Mouse (Mus musculus) CD4-positive helper T cell, adult 2 months (primary cell): ENCODE results near the gene Lrrc4.
A peak's percentile ranks its signal among the peaks of the same experiment; 100 is the strongest.

Experiments
- DNase-seq: peaks from one replicate; pipeline ENCODE4 v3.0.0-alpha.2; 2012; ENCODE audit warnings: low read depth, missing footprints, low spot score

Gene Lrrc4

DNA sequence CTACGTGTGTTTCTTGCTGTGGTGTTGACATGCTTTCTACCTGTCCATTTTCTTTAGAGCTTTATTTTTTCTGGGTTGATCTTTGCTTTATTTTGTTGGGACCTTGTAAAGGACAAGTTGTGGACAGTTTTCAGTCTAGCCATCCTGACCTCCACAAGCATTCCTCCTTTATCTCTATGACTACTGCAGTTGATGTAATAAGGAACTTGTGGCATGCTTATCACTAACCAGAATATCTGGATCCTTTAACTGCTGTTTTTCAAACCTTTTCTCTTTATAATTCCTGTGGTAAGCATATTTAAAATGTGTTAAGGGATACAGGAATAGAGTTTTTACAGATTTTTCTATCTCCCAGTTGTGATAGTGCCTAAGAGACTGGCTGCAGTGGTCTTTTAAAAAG, 152.7 kb downstream of the Lrrc4 start:
- DNase-seq = no peak

DNA sequence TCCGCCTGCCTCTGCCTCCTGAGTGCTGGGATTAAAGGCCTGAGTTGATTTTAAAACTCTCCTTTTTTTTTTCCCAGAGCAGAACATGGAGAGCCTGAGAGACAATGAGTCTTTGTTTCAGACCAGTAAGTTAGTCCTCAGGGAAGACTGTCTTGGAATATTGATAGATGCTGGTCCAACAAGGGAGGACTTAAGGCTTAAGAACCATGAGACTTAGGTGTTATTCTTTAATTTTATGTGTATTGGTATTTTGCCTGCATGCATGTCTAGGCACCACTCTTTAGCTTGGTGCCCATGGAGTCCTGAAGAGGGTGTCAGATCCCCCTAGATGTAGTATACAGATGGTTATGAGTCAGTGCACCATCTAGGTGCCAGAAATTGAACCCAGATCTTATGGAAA, 156.9 kb downstream of the Lrrc4 start:
- DNase-seq = no peak

DNA sequence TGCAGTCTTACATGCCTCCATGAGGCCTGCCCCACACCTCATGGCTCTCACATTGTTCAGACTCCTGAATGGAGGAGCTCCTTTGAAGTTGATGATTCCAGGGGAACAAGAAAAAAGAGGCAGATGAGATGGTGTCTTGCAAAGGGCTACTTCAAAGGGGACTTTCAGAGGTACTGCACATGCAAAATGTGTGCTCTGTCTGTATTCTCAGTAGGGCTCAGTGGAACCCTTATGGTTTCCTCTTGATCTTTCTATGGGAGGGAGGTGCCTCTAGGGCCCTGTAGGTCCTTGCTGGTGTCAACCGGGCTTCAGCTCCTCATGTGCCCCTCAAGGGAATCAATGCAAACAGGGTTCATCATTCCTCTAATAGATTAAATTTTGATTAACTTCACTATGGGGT, 159.2 kb downstream of the Lrrc4 start:
- DNase-seq = no peak

DNA sequence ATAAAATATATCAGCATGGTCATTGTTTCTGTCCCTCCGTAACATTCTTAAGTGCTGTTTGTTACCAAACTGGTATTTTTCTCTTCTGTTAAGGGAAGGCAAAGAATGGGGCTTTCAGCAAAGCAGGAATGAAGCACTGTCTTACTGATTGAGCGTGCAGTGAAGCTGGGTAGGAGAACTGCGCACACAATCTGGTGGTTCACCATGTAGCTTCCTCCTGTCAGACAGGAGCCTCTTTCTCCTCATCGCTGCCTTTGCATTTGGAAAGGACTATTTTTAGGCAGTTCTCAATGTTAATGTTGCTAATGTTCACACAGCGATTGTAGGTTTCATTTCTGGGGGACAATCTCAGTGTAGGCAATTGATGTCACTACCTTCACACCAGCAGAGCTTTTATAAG, 162.3 kb downstream of the Lrrc4 start:
- no peak for DNase-seq

DNA sequence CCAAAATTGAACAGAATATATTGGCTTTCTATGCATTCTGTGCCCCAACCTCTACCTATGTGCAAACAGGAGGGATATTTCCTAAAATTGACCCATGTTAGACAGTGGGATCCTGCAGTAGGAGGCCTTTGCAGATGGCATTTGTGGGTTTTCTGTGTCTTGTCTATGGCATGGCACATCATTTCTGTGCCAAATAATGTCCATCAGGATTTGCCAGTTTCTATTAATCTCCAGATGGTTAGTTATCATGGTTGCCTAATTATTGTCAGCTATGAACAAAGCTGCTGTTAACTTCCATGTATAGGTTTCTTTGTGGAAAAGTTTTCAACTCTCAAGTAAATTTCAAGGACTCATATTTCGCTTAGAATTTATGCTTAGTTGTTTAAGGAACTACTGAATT, 164.0 kb downstream of the Lrrc4 start:
- no peak for DNase-seq

DNA sequence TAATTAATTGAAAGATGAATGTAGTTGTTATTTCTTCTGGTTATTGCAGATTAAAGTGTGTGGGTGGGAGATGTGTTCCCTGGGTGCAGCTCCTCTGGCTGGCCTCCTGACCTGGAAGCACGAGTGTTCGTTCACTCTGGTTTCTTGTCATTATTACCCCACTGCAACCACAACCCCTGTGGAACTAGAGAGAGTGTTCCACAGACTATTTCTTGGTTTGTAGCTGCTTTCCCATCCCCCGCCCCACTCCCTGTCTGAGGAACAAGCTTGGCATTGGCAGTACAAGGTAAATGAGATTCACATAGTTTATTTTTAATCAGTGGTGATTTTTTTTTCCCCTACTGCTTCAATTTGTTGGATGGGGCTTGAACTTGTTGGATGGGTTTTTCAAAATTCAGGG, 166.8 kb downstream of the Lrrc4 start:
- DNase-seq = no peak

DNA sequence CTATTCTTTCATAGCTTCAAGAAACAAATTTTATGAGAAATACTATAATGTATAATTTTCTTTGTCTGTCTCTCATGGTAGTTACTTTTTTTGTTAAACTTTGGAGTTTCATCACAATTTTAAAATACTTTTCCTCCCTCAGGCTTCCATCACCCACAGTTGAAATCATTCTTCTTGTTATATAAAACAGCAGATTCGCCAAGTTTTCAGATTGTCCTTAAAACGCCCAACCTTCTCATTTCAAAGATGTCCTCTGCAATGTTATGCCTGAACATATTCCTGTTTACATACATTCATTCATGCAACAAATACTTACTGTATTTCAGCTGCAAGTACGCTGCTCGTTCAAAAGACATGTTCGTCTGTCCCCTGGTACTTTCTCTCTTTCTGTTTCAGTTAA, 167.9 kb downstream of the Lrrc4 start:
- no peak for DNase-seq

DNA sequence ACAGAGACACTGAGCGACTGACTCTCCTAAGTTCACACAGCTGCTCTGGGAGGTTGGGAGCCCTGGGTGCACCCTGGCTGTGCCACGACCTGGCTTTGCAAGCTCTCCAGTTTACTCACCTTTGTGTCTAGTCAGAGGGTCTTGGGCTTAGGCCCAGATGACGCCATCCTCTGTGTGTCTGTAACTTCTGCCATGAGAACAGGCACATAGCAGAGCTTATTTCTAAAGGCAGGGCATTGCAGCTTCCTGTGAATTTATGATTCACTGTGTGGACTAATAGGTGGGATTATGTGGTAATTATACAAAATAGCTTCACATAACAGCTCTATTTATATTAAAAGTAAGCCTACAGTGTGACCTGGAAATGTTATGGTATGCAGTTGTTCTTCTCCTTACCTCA, 168.5 kb downstream of the Lrrc4 start:
- no peak for DNase-seq

DNA sequence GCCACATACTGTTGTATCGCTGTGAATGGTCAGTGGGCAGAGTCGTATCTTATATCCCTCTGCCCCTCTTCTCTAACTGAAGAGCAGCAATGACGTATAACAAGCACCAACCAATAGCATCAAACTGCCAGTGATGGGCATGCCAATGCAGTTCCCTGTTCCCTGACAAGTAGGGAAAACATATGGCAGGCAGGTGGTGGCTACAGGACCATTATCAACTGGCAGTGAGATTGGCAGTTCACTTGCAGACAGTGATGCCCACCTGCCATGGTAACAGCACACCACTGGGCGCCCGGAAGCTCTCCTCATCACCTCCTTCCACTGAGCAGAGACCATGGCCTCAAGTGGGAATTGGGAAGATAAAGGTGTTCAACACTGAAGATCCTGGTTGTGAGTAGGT, 175.0 kb downstream of the Lrrc4 start:
- no peak for DNase-seq

DNA sequence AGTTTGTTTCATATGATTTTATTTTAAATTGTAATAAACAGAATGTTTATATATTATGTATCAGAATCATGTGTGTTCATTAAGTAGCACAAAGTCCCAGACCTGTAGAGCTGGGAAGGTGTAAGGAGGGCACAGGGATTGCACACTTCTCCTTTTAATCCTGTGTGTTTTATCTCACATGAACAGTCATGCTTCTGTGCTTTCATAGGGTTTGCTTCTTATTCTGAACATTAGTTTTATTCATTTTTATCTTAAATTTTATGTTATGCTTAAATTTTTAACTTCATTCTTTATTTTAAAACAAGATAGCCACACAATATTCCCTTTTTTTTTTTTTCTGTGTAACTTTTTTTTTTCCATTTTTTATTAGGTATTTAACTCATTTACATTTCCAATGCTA, 186.3 kb downstream of the Lrrc4 start:
- DNase-seq = no peak

DNA sequence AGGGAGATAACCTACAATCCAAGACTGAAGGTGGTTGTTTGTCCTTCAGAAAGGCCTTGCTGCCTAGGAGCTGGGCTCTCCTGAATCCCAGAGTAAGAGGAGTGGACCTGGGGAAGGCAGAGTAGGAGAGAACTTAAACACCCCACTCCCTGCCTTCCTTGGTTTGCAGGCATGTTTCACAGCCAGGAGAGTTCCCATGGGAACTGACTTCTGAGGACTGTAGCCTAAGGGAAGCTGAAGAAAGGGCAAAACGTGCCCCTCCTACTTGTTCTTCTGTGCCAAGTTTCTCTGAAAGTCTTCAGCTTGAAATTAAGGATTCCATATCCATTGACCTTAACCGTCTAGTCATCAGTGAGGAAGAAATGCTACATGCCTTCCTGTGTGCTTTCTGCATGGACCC, 188.6 kb downstream of the Lrrc4 start:
- no peak for DNase-seq

DNA sequence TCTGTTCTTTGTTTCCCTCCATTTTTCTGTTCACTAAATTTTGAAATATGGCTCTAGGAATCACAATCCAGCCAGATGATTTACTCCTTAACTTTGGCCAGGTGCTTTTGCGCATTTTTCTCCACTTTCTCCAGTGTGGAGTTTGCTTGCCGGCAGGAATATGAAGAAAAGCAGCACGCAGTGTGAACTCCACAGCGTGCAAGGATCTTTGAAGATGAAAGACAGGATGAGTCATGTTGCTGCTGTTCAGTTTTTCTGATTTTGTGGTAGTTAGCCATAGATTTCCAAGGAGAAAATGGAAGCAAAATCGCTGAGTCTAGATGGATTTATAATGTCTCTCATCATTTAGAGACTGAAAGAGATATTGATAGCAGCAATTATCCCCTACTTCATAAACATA, 191.5 kb downstream of the Lrrc4 start:
- no peak for DNase-seq

DNA sequence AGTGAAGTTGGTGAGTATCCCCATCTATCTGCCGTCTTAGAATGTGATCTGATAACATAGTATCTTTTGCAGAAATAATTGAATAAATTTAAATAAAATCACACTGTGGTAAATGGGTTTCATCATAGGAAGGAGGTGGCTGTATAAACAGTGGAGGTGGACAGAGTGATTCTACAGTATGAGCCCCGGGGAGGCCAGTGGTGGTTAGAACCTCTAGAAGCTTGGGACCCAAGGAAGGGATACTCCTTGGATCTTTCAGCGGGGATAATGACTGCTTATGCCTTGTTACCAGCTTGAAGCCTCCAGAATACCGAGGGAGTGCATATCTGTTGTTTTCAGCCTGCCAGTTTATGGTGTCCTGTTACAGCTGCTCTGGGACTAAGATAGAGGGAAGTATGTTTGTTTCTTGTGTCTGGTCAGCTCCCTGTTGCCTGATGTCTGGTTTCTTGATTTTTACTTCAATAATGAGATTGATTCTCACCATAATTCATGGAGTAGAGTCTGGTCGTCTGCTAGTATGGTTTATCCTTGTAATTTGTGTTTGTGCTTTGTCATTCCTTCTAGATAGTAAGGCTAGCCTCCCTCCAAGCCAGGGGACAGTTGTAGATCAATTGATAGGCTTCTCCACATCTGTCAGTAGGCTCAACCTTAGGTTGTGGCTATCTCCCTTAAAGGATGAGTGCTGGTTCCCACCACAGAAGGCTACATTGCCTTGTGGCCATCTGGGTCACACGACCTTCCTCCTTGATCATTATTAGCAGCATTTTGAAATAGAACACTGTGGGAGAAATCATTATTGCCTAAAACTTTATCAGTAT, 195.8 kb downstream of the Lrrc4 start:
- DNase-seq = no peak

DNA sequence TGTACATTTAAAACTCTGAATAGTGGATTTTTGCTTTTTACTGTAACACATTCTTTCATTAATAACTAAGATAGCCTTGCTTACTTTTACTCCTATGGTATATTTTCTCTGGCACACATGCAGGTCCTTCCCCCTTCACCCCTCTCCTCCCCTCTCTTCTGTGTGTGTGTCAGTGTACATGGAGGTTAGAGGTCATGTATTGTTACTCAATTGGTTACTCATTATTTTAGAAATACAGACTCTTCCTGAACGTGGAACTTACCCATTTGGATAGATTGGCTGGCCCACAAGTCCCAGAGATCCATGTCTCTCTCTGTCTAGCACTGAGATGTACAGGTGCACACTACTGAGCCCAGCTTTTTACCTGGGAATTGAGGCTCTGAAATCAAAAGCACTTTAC, 196.5 kb downstream of the Lrrc4 start:
- DNase-seq = no peak

DNA sequence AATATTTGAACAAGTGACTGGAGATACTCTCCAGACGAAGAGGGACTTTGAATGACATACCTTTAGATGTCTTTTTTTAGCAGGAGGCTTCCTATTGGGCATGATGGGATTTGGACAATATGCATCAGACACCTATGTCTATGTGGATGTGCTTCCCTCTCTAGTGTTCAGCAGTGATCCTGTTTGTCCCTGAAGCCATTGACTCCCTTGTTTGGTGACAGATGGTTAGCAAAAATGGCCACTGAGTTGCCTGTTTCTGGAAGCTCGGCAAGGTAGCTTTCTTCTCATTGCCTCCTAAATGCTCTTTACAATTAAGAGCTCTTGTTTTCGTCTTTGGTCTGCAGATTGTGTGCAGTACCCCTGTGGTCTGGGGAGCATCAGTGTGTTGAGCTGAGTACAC, 197.9 kb downstream of the Lrrc4 start:
- DNase-seq = no peak

DNA sequence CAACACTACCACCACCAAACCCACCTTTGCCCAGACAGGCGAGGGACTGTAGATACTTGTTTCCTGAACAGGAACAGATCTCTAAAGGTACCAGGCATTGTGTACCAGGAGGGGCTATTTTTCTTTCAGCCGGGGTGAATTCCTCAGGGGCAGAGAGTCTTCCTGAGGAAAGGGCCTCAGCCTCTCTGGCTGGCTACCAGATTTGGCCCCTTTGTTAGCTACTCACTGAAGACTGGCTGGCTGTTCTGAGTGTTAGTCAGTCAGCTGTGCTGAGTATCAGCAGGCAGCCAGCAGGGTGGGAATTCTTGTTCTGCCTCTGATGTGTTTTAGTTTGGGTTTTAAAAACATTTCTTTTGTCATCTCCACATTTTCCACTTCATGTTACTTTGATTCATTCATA, 198.4 kb downstream of the Lrrc4 start:
- no peak for DNase-seq

DNA sequence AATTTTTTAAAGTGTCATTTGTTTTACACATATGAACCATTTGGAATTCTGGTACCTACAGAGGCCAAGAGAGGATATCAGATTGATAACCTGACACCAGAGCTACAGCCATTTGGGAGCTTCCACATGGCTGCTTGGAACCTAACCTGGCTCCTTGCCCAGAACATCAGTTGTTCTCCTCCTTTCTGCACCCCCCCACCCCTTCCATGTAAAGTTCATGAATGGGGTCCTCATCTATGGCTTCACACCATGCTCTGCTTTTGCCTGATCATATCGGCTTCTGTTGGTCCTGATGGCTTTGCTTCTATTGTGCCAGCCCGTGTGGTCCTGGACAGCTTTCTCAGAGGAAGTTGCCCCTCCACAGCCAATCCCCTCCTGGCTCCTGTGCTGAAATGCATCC, 200.6 kb downstream of the Lrrc4 start:
- no peak for DNase-seq

DNA sequence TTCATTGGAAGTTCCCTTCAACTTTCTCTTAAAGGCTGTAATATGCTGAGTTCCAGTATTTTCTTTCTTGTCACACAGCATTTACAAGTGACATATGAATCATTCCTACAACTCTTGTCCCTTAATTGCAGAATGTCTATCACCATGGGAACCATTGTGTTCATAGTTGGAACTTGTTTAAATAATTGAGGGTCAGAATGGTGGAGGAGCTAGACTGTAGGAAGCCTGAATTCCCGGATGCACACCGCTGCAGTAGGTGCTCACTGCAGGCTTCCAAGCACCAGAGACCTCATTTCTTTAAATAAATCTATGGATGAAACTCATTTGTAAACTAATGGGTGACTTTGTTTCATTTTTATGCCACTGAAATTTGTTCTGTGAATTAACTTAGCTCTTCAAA, 201.7 kb downstream of the Lrrc4 start:
- no peak for DNase-seq

DNA sequence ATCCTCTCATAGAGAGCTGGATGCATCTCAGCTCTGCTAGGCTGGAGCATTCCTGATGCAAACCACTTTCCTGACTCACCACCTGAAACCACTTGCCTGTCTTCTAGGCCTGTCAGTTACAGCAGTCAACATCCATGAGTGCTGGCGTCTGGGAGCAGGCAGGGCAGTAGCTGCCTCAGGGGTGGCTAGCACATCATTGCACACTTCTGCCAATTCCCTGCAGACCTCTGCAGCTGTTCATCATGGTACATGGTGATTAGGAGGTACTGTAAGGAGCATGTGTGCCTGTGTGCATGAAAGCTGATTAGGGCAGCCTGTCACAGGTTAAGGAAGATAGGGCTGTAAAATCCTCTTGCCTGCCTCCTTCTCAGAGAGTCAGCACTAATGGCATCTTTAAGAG, 203.1 kb downstream of the Lrrc4 start:
- no peak for DNase-seq

DNA sequence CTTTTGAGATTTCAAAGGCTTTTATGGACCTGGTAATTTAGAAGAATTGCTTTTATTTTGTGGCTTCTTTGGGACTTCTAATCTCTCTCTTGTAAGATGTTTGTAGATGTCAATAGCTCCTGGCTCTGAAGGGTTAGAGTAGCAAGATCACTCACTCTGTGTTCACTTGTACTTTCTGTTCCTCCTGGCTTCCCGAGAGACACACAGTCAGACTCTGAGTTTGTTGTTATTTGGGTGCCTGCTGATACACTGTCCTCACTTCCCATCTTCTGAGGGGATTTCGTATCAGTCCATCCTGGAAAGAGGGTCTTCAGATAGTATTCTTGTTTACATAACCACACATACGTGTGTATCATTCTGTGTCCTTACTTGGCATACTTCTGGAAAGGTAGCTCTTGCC, 208.6 kb downstream of the Lrrc4 start:
- DNase-seq = no peak

DNA sequence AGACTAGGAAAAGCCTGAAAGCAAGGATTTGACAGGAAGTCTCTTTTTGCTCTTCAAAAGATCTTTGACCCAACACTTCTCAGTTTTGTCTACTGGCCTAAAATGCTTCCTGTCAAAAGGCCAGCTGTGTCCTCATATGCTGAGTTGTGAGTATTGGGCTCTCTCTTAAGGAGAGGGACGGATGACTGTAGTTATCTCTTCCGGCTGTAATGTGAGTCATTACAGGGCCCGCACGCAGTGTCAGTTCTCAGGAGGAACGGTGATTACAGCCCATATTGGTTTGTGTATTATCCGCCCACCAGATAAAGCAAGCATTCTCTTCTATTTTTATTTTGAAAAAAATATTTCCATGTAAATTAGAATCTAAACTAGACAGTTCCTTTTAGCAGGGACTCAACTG, 209.0 kb downstream of the Lrrc4 start:
- DNase-seq = no peak

DNA sequence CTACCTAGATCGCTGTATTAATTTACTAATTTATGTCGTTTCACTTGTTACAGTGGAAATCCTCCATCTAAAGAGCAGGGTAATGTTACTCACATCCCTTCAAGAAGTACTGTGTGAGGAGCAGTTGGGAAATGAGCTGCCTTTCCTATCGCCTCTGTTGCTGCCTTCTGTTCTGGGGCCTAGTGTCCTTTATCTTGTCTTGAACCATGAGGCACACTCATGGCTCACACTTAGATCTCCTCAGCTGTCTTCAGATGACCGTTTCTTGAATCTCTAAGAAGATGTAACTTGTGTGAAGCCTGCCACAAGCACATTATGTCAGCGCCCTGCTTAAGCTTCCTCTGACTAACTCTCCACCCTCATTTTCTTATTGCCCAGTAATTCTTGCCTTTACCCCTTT, 209.6 kb downstream of the Lrrc4 start:
- DNase-seq = no peak

DNA sequence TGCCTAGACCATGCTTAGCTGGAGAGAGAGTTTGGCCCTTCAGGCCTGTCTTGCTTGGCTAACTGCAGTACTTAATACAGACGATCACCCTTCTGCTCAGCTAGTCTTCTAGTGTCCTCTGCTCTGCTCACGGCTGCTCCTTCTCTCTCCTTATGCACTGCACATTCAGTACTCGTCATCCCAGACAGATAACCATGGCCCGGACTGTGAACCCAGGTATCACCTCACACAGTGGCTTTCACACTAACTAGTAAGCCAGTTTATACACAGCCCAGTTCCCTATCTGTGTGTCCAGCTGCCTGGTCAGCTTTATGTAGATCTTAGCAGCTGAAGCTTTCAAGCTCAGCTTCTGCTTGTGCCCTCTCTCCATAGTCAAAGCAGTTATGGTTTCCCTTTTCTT, 210.1 kb downstream of the Lrrc4 start:
- no peak for DNase-seq

DNA sequence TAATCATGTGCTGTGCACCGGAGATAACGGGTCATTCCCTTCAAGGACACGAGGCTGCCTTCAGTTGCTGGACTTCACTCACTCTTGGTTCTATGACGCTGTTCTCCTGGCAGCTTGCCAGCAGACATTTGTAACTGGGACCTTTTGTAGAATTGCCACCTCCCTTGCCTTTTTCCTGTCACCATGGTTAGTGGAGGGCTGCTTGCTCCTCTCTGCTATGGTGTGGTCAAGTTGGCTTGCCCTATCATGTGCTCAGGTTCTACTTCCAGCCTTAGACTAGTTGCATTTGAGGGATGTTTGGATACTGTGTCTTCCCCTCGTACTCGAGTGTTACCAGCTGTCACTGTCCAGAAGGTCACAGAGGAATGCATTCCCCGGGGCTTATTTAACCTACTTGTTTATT, 212.8 kb downstream of the Lrrc4 start:
- DNase-seq = peak; percentile 18
